Mouse (Mus musculus): ENCODE measurements around the gene BC048671. TPM values are rescaled to one million over a fixed set of nuclear protein-coding genes. Genes with fewer than 3 reads are reported as not detected.

BC048671 gene
- not detected in 2 replicates for polyA plus RNA-seq (2012; ENCODE audit: low replicate concordance)

DNA sequence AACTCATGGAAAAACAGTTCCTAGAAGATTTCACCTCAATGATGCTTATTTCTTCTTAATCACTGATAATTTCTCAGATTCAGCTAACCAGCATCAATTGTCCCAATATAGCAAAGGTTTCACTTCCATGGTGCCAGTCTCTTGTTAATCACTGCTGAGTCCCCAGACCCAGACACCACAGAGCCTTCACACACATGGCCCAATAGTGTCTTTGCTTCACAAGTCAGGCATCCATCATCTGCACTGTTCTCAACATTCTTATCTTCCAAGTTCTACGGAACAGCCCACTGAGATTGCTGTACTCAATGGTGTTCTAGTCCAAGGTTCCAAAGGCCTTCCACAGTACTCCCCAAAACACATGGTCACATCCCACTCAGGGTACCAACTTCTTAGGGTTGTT lies at the start of gene BC048671:
BC048671 (plus strand) TSS at position 301 of the 400 bp plus-strand sequence.

DNA sequence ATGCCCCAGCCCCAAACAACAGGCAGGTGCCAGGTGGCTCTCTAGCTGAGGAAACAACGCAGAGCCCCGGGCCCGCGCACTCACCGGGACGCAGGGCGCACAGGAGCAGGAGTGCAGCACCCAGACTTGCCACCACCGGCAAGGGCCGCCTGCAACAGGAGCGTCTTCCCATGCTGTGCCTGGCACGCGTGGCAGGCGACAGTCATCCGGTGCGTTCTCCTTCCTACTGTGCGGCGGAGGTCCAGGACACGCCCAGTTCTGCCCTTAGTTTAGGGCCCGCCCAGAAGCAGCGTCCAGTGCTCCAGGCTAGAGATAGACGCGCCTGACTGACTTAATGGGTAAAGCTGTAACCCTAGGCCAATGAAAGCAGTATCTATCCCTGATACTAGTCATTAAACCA lies 24.0 kb downstream of the BC048671 start, which contains the start of gene Chst13:
Chst13 (minus strand) TSS at position 195 of the 400 bp plus-strand sequence.

DNA sequence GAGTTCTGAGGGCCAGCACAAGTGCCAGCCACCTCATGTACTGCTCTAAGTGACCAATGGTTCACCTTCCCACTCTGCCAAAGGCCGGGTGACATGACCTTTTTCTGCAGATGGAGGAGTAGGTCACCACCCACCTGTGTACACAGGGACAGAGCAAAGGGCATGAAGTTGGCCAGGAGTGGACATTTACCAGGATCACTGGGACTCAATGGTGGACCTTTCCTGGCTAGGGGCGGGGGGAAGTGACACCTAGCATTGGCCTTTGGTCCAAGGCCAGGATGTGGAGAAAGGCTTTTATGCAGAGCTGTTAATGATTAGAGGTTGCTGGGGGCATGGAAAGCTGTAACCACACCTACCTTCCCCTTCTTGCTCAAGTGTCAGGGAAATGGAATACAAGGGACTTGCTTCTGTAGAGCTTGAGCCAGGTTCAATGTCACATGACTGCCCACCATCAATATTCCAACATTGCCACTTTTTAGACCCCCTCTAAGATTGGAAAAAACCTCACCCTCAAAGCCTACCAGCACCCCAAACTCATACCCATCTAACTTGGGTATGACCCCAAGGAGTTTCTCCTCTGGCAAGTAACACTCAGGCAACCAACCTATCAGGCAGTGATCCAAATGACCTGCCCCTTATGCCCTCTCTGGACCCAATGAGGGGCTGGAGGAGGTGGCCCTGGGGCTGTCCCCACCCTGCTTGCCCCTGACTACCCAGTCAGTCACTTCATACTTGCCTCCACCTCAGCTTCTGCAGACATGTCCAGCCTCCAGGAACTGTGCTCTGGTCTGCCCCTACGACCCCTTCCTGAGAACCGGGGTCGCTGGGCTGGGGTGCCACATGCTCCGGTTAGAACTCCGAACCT lies 31.8 kb downstream of the BC048671 start, which contains the start of gene Uroc1:
Uroc1 (plus strand) TSS at position 724 of the 865 bp plus-strand sequence.

Other genes starting within 250 kb of the BC048671 start
- not detected in 2 replicates for gene Vmn1r49, start 222.7 kb upstream of the BC048671 start, polyA plus RNA-seq (2012; ENCODE audit: low replicate concordance)
- gene Vmn1r50, start 199.8 kb upstream of the BC048671 start, polyA plus RNA-seq (2012; ENCODE audit: low replicate concordance): not detected in 2 replicates
- not detected in 2 replicates for gene Vmn1r51, start 178.6 kb upstream of the BC048671 start, polyA plus RNA-seq (2012; ENCODE audit: low replicate concordance)
- gene Vmn1r52, start 126.4 kb upstream of the BC048671 start, polyA plus RNA-seq (2012; ENCODE audit: low replicate concordance): 0.07 TPM in 1 of 2 replicates, not detected in the other
- not detected in 2 replicates for gene V1ra8, start 98.4 kb upstream of the BC048671 start, polyA plus RNA-seq (2012; ENCODE audit: low replicate concordance)
- not detected in 2 replicates for gene Vmn1r53, start 76.8 kb upstream of the BC048671 start, polyA plus RNA-seq (2012; ENCODE audit: low replicate concordance)
- gene Vmn1r54, start 54.9 kb upstream of the BC048671 start, polyA plus RNA-seq (2012; ENCODE audit: low replicate concordance): not detected in 2 replicates
- not detected in 2 replicates for gene Chst13, start 24.0 kb downstream of the BC048671 start, polyA plus RNA-seq (2012; ENCODE audit: low replicate concordance)
- not detected in 2 replicates for gene Uroc1, start 32.1 kb downstream of the BC048671 start, polyA plus RNA-seq (2012; ENCODE audit: low replicate concordance)
- 21.1 and 24.3 TPM in 2 replicates for gene Zxdc, start 68.3 kb downstream of the BC048671 start, polyA plus RNA-seq (2012; ENCODE audit: low replicate concordance)
- not detected in 2 replicates for gene Cfap100, start 127.6 kb downstream of the BC048671 start, polyA plus RNA-seq (2012; ENCODE audit: low replicate concordance)
- gene Klf15, start 161.4 kb downstream of the BC048671 start, polyA plus RNA-seq (2012; ENCODE audit: low replicate concordance): 0.78 and 1.3 TPM in 2 replicates
- gene Aldh1l1, start 185.2 kb downstream of the BC048671 start, polyA plus RNA-seq (2012; ENCODE audit: low replicate concordance): 0.56 and 1.5 TPM in 2 replicates

Data from leukemia stem cell, adult 10-12 weeks (primary cell).